In the genomic region with DNA sequence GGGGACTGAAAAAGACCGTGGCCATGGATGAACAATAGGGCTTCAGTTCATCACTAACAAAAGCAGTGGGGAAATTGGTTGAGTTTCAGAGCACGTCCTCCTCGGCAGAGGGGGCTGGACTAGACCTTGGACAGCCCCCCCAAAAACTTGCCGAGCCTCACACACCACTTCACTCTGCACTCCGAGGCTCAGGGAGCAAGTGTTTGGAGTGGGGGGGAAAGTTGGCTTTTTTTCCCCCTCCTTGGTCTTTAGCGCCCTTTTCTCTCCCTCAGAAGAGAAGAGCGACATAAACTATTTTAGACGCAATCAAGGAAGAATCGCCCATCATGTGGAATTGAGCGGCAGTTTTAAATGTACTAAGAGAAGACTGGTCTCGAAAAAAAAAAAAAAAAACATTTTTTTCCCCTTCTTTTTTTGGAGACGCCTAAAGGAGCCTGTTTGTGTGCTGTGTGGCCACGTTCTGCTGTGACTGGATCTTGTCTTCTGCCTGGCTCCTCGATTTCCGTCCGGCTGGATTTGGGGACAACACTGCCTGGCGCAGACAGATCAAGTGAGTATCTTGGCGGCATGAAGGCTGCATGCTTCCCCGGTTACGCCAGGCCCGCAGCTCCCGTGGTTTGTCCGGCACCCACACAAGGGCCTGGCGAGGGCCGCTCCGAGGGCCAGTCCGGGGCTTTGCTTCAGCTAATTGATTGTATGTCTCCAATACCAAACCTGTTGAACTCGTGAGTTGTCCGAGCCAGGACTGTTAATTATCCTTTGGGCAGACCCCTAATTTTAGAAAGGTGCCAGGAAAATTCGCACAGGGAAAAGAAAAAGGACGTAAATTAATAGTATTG, we compare ENCODE assay signal across 7 mouse cellular contexts.
A peak's percentile ranks its signal among the peaks of the same experiment; 100 is the strongest.
DNase-seq lines count a peak whose midpoint lies in the region; ATAC-seq lines count a peak whose summit lies in the region.

No protein-coding gene starts in this region.

- peak overlapping the region; percentile 100 for H3K27ac ChIP-seq in hindbrain, embryonic 12.5 days
- H3K27ac ChIP-seq in midbrain, embryonic 10.5 days (replicated peaks) = peak overlapping the region; percentile 100

- H3K4me3 ChIP-seq in hindbrain, embryonic 12.5 days = peak overlapping the region; percentile 84
- peak overlapping the region; percentile 85 for H3K4me3 ChIP-seq in midbrain, embryonic 10.5 days

- H3K4me2 ChIP-seq in hindbrain, embryonic 12.5 days (replicated peaks) = peak overlapping the region; percentile 69

- no peaks in the 10 kb centered on the region for H3K4me1 ChIP-seq in hindbrain, embryonic 12.5 days
- peaks cover 45% of the 10 kb centered on the region for H3K4me1 ChIP-seq in midbrain, embryonic 10.5 days

- H3K27me3 ChIP-seq in hindbrain, embryonic 12.5 days = no peaks in the 10 kb centered on the region; the same call in 1 of the 2 replicates
- H3K27me3 ChIP-seq in midbrain, embryonic 10.5 days (ENCODE audit: low read depth, poor library complexity, severe bottlenecking) = peaks cover 74% of the 10 kb centered on the region

- H3K9ac ChIP-seq in hindbrain, embryonic 12.5 days = peak overlapping the region; percentile 100

- no peaks in the 10 kb centered on the region; the same call in none of the 2 replicates for H3K36me3 ChIP-seq in hindbrain, embryonic 12.5 days
- peaks cover 33% of the 10 kb centered on the region for H3K36me3 ChIP-seq in midbrain, embryonic 10.5 days

- peak; percentile 27 for ATAC-seq in hindbrain, embryonic 12.5 days (ENCODE audit: low FRiP score)

- WGBS in hindbrain, embryonic 12.5 days = under 1% methylated on average over 31 of the region's 31 CpGs
- WGBS in midbrain, embryonic 10.5 days = 1% methylated on average over 31 of the region's 31 CpGs

- no peaks in the 10 kb centered on the region for H3K9me3 ChIP-seq in hindbrain, embryonic 12.5 days (replicated peaks)
- no peaks in the 10 kb centered on the region for H3K9me3 ChIP-seq in midbrain, embryonic 10.5 days (replicated peaks)

- DNase-seq in right cerebral cortex, postnatal 10 days (ENCODE audit: low spot score in 2 of 2) = peak; percentile 82 to 90
- DNase-seq in right cerebral cortex, postnatal 4 days = no peak
- DNase-seq in cerebellum, postnatal 36 days = peak; percentile 65 to 71
- peak; percentile 81 for DNase-seq in midbrain, embryonic 10.5 days (ENCODE audit: low spot score)
- no peak for DNase-seq in urinary bladder, postnatal 10 days (ENCODE audit: low spot score)
- no peak for DNase-seq in adrenal gland, postnatal 25 days

Comparison
In these comparisons a context has a peak if more than half of its experiments do, and no peak if none do; other contexts are left out.
1. DNase-seq: peak in right cerebral cortex, postnatal 10 days (2 of 2), cerebellum, postnatal 36 days (2 of 2) and midbrain, embryonic 10.5 days (single experiment); none in right cerebral cortex, postnatal 4 days (single experiment), urinary bladder, postnatal 10 days (single experiment) and adrenal gland, postnatal 25 days (single experiment).